Mouse (Mus musculus) megakaryocyte-erythroid progenitor cell, adult 5-6 weeks (primary cell): Measurements from ENCODE around the gene Pawr. TPM values are rescaled to one million over a fixed set of nuclear protein-coding genes. Genes with fewer than 3 reads are reported as not detected.

ENCODE experiments used
- ATAC-seq: replicated peaks from 2 replicates; pipeline ENCODE4 v1.8.0; 2016; ENCODE audit warnings: mild to moderate bottlenecking, inconsistent platforms; ENCODE audit not compliant: severe bottlenecking, poor library complexity, low FRiP score, low TSS enrichment
- total RNA-seq, 2 experiments: library from RNA; stranded (forward) in 1 of 2; stranded (reverse) in 1 of 2; fragments of 200-1000, 215-1000 nt in 1 of 2; fragments of >200 nt in 1 of 2; fragmentation: Nextera tagmentation in 1 of 2; gene quantifications; 2 replicates each; pipeline ENCODE4 v1.2.3; 2014 to 2017

The Pawr gene
- total RNA-seq, 2 experiments from 2014 or later, result not detected

DNA sequence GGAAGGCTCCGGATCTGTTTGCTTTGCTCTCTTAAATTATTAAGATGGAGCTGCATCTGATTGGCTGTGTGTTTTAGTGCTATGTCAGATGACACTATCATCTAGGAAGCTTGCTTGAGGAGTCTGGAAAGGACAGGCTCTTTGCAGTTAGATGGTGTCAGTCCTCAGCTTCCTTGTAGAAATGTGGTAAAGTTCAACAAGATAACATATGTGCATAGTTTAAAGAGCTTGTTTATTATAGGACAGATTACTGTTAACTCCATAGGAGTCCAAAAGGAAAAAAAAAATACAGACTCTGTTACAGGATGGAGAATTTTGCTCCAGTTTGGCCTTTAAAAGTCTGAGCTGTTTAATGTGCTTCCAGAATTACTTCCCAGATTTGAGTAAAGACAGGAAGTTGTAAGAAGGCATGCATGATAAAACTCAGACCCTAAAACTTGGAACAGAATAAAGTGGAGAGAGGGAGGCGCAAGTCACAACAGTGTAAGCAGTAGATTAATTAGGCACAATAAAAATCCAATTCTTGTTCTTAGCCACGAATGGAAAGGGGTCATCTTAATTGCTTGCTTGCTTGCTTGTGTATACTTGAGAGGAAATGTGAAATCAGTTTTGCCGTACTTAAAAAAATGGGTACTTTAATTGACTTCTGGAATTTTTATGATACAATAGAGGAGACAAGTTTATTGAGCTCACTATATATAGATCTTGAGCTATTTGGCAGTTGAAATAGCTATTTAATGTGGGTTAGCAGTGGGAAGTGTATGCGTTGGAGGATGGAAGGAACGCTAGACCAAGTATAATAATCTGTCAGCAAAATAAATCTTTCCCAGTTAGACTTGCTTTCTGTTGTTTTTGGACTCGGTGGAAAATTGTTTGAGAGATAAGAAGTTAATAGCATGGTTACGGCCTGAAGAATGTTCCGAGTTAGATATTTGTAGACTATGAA, 18.5 kb downstream of the Pawr start:
- no peak for ATAC-seq

DNA sequence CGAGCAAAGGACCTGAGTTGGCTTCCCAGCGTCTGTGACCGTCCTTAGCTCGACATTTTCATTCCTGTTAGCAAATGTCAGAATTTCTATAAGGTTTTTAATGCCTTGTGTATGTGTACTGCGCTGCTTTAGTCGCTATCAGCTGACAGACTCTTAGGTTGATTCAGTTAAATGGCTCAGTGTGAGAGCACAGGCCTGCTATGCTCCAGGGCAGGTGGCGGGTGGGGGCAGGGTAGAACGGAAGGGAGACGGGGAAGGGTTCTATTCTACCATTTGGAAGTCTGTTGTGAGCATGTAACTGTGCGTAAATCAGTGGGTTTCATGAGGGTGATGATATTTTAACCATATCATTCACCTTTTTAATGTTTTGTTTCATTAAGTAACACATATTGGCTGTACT, 21.0 kb downstream of the Pawr start:
- no peak for ATAC-seq

DNA sequence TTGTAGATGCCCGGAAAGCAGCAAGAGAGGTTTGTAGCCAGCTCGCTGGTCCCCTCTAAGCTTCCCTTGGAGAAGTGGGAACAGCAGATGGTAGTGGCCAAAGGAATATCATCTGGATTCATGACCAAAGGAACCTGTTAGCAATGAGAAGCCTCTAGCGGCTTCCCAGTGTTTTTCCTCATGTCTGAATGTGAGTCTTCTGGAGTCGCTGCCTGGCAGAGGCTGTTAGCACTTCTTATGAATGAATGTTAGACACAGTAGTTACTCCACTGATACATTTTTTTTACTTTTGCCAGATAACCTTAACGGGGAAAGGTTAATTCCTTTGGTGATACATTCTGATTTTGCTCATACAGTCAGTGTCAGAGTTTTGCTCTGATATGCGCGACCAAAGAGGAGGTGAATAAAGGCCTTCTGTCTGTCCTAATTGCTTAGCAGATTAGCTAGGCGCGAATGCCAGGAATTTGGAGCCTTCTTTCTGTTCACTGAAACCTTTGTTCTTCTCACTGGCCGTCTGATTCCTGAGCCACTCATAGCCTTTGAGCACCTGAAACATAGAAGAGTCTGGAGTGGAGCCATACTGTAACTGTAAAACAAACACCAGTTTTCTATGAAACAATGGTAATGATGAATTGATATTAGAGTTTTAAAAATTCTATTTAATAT, 22.9 kb downstream of the Pawr start:
- ATAC-seq, result no peak

DNA sequence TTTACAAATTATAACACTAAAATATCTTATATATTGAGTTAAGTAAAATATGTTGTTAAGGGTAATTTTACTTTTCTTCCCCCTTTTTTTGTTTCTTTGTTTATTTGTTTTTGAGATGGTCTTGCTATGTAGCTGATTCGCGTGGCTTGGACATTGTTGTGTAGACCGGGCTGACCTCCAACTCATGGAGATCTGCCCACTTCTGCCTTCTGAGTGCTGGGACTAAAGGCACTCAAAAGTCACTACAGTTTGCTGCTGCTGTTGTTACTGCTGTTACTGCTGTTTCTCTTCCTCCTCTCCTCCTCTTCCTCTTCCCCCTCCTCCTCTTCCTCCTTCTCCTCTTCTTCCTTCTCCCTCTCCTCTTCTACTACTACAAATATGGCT, 23.5 kb downstream of the Pawr start:
- ATAC-seq, result no peak

DNA sequence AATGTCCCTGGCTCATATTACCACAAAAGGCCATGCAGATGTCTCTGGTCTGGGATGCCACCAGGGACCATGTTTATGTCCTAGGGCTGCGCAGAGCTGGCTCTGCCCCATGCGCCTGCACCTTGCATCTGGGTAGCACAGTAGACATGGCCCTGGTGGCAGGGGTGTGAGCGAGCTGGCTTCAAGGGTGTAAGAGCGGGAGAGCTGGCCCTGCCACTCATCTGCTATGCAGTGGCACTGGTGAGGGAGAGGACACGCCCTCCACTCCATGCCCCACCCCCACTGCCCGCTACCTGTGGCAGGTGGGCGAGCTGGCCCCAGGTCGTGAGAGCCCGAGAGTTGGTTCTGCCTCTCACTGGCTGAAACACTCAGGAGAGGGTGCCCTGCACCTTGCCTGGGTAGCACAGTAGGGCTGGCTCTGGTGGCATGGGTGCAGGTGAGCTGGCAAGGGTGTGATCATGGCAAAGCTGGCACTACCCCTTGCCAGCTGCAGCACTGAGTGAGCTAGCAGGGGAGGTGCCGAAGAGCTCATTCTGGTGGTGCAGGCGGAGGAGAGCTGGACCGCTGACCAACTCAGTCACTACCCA, 24.8 kb downstream of the Pawr start:
- no peak for ATAC-seq

DNA sequence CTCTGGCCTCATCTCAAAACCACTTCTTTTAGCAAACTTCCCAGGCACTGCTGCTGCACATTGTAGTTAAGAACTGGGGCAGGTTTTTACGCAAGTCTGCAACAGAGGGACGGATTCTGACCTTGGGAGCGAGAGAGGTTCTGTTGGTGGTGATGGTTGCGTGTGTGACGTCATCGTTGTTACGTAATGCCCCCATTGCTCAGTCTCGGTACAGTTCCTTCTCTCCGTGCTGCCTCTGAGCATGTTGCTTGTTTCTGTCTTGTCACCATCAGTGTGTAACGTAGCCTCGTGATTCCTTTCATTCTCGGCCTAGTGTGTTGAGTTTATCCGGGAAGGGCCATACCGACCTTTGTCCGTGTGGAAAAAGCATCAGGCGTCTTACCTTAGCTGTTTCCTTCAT, 28.1 kb downstream of the Pawr start:
- ATAC-seq, result no peak

DNA sequence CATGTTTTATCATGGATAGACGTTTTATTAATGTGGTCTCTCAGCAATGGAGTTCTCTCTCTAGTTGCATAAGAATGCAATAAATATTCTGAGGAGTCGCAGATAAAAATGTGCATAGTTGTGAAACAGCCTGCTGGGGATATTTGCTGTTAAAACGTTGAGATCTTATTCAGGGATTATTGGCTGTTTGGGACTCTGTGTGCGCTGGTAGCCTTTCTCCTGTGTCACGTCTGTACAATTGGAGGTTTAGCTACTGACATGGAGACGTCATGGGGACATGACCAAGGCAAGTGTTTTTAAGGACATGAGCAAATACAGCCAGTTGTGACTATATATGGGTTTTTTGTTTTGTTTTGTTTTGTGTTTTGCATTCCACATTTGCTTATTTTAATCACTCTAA, 28.9 kb downstream of the Pawr start:
- no peak for ATAC-seq

DNA sequence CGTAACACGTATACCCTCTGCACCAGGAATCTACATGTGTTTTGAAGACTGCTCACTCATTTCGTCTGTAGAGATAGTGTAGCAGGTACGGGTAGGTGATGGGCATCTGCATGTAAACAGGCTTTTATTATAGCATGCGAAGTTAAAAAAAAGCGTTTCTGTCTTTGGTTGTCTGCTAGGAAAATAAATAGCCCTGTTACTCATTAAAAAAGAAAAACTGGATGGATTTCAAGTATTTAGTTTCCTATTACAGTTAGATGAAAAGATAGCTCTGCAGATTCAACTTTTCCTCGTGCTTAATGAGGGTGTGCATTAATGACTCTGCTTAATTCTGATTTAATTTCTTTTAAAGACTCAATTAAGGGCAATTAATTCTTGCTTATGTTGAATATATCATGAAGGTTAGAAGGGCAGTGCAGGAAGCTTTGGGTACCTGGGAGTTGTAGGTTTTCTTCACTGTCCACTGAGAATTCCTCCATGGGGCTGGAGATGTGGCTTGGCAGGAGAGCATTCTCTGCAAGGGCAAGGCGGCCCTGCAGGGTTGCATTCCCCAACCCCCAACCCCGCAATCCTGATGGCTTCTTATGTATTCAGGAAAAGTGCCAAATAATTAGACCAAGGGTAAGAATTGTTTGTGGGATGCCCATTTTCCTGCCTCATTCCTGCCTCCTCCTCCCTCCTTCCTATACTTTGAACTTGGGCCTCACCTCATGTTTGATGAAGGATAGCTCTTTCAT, 29.7 kb downstream of the Pawr start:
- no peak for ATAC-seq

DNA sequence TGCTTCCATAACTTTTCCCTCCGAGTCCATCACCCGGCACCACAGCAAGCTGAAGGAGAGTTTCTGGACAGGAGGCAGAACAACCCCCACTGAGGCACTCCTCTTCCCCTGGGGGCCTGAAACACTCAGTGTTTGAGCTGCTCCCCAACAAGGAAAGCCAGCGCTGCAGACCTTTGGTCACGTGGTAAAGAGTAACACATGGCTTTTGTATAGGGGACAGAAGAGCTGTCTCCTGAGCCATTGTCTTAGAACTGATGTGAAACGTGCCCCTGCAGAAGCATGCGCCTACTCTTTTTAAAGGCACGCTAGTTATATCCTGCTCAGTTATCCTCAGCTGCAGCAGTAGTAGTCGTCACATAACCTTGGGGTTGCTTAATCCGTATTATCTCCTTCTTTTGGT, 32.0 kb downstream of the Pawr start:
- no peak for ATAC-seq

DNA sequence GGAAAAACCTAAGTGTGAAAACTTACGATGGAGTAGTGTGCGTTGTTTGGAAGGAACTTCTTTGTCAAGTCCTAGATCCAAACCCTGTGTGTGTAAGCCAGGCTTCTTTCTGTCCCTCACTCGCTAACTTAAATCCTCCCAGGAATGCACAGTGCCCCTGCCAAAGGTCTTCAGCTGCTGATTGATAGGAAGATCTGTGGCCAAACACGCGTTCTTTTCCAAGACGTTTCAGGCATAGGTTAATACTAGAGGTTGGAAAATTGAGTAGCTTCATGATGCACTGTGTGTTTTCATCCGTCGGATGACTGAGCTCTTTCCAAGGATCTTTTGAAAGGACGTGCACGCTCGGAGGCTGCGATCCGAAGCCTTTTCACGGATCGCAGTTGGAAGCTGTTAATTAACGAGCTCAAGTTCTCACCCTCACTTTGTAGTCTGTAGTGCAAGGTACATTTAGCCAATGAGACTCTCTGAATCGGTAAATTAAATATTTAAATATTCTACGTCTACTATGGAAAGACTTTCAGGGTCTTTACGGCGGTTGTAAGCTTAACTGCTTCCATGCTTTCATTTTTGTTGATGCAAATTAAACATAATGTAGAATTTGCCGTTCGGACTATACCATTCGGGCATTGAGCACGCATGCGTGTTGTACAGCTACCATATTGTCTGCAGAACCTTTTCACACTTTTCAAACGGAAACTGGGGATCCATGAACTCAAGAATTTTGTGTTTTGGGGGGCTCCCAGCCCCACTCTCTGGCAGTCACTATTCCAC, 33.2 kb downstream of the Pawr start:
- no peak for ATAC-seq

DNA sequence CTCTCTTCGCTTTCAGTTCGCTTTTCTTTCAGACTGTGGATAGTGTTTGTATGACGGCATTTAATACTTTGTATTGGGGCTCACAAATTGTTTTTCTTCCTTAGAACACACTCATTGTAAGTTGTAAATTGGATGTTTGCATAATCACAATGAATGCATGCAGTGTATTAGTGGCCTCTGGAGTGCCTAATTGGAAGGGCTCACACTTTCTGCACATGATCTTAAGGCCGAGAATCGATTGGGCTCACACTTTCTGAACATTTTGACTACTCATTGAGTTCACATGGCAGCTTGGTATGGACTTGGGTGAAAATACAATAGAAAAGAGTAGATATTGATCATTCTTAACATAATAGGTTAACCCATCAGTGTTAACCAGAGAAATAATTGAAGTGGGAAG, 34.3 kb downstream of the Pawr start:
- no peak for ATAC-seq

DNA sequence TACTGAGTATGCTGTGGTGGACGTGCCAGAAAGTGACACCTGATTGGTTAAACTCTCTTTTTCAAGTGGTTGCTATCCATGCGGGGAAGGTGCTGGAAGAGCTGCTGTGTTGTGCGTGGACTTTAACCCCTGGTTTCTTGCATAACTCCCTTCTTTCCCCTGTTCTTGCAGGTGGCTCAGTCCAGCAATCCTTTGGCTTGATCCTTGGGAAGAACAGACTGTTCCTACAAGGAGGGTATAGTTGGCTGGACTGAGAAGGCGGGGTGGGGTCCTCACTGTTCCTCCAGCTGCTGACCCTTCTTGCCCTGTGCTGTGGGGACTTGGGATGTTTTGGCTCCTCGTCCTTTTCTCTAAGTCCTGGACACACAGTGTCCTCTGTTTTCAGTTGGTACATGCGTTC, 36.4 kb downstream of the Pawr start:
- ATAC-seq, result no peak

DNA sequence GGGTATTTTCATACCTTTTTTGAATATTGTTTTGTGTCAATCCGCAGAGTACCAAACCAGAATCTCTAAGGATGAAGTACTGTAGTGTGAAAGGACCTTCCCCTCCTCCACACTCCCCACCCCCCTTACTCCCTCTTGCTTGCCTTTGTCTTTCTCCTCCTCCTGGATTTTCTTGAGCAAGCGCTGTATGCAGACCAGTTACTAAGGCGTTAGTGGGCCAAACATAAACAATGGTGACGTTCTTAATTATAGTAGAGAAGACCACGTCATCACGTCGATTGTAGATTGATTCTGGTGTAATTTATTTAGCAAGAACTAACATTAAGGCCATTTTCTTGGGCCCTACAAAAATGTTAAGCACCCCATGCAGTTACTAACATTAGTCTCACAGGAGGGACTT, 40.3 kb downstream of the Pawr start:
- ATAC-seq, result no peak

DNA sequence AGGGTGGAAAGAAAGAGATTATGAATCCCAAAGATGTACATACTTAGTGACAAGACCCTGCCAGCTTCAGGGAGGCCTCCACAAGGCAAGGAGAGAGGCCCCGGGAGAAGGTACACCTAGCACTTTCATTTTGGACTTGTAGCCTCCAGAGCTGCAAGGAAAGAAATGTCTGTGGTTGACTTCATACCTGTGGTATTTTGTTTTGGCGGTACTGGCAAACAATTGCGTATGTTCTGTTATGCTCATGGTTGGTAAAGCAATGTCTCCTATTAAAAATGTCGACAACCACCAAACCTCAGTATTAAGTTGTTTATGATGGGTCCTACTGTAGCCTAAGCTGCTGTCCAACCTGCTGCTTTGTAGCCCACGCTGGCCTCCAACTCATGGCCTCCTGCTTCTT, 40.9 kb downstream of the Pawr start:
- no peak for ATAC-seq

DNA sequence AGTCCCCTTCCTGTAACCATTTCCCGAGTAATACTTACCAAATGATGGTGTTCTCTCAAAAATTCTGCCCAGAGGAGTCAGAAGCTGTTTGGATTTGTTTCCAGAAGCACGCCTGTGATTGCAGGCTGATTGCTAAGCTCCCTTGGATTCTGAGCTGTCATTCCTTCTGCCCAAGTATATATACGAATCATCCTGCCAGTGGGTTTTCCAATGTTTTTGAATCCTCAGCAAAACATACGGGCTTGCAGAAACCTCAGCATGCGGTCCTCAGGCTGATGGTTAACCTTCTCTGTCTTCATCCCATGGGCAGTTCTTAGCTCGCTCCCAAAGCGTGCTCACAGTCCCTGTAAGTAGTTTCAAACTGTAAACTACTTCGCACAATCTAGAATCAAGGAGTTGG, 43.9 kb downstream of the Pawr start:
- no peak for ATAC-seq

DNA sequence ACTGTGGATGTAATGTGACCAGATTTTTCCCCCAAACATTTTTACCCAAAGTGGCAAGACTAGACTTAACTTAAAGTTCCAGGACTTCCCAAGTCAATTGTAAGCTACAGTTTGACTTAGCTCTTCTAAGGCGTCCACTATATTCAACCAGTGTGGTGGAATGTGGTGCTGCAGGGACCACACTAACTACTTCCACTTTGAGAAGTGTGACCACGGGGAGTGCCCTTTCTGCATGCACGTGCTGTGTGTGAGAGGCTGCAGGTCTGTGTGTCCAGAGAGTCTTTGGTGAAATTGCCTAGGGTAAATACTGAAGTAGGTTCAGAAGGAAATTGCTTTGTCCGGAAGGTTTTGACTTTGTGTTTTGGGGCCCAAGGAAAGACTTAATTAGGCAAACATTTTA, 44.4 kb downstream of the Pawr start:
- ATAC-seq, result no peak

DNA sequence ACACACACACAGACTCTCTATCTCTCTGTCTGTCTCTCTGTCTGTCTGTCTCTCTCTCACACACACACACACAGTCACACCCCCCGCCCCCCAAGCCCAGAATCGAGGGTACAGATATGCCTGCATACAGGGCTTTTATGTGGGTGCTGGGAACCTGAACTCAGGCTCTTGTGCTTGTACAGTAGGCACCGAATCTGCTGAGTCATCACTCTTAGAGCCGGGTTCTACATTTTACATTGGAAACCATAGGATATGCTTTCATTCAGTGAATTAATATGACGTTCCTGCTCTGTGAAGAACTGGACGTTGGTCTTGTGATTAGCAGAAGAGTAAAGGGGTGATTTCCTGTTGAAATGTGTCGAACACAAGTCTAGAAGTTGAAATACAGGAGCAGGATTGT, 45.4 kb downstream of the Pawr start:
- ATAC-seq, result no peak

DNA sequence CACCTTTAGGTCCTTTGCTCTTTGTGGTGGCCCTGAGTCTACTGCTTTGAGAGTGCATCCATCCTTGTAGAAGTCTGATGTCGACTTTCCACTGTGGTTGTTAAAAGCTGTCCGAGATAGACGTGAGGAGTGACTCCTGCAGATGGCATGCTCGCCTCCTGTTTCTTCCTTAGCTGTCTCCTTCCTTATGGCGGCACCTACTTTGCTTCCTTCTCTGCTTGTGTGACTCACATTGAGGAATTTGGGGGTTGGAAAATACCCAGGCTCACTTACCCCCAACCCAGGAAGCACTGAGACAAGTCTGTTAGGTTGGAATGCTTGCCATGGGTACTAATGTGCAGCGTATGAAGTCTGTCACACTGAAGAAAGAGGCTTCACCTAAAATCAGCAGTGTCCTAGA, 46.1 kb downstream of the Pawr start:
- no peak for ATAC-seq

DNA sequence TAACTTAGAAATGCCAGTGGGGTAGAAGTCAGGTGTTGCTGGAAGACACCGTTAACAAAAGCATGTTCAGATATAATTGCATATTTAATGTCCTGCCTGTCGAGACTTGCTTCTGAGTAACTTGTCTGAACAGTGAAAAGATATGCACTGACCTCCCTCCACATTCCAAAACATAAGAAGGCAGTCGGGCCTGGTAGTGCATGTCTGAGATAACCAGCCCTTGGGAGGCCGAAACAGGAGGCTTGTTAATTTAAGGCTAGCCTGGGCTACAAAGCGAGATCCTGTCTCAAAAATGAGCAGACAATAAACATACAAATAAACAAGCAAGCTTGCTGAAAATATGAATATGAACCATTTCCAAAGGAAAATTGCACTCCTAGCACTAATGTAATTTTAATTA, 46.6 kb downstream of the Pawr start:
- no peak for ATAC-seq
